Mouse (Mus musculus): ENCODE data around the gene Aftph. TPM values are rescaled to one million over a fixed set of nuclear protein-coding genes. Genes with fewer than 3 reads are reported as not detected.

Gene Aftph
- polyA plus RNA-seq (2012; rRNA removed; ENCODE audit: low replicate concordance), result 25.9 and 44.7 TPM in 2 replicates

GRCm38 (mm10) chr11:20741201-20742100, at the start of gene Aftph:
Gene Aftph, minus strand, starts transcription at chr11:20741589.

Other genes with a start within 250 kb of the Aftph start
- gene Sertad2, start 198.3 kb downstream of the Aftph start, polyA plus RNA-seq (2012; rRNA removed; ENCODE audit: low replicate concordance), result 13.9 and 26.3 TPM in 2 replicates
- gene Lgalsl, start 89.5 kb upstream of the Aftph start, polyA plus RNA-seq (2012; rRNA removed; ENCODE audit: low replicate concordance), result 10.2 and 13.2 TPM in 2 replicates

Measured in subcutaneous adipose tissue, adult 2 months (tissue).